In the genomic region with DNA sequence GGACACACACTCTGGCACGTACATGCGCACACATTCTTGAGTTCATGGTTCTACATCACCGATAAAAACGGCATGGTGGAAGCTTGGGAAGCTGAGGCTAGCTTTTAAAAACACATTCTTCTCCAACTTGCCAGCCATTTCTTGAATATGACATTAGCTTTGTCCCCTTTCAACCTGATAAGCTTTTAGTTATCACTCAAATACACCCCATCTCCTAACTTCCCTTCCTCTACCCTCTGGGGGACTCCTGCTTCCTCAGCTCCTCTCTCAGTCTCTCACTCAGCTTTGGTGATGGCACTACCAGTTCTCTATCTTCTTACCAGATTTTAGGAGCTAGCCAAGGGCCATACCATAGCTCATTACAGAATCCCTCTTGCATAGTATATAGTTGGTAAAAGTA, we compare ENCODE assay signal across 36 mouse cellular contexts. TPM values are rescaled to one million over a fixed set of nuclear protein-coding genes. Genes with fewer than 3 reads are reported as not detected.
"Had no signal": no experiment of that assay in that cellular context is flagged by ENCODE, and none has a peak within 500 bp of the region (broad histone marks: within the 10 kb centered on the region; RNA-seq: fewer than 3 reads in every experiment).

No protein-coding gene starts in this region.

- H3K4me1 ChIP-seq: midbrain, embryonic 12.5 days; midbrain, embryonic 13.5 days; midbrain, embryonic 15.5 days had no signal

- H3K4me2 ChIP-seq: limb, embryonic 12.5 days; limb, embryonic 13.5 days; limb, embryonic 15.5 days; liver, embryonic 11.5 days; liver, embryonic 12.5 days; liver, embryonic 13.5 days; liver, embryonic 15.5 days; lung, embryonic 14.5 days; lung, embryonic 15.5 days; midbrain, embryonic 11.5 days; midbrain, embryonic 12.5 days; midbrain, embryonic 13.5 days; midbrain, embryonic 15.5 days had no signal

- H3K9me3 ChIP-seq: limb, embryonic 10.5 days; limb, embryonic 12.5 days; limb, embryonic 13.5 days; limb, embryonic 15.5 days; liver, embryonic 12.5 days; liver, embryonic 13.5 days; liver, embryonic 15.5 days; lung, embryonic 15.5 days; midbrain, embryonic 10.5 days; midbrain, embryonic 12.5 days; midbrain, embryonic 13.5 days; midbrain, embryonic 15.5 days had no signal

- DNase-seq: left cerebral cortex, postnatal 4 days; liver; liver, embryonic 13.5 days; liver, postnatal 0 days; lung, adult 18-20 months; lung, adult 2 months; lung, embryonic 14.5 days; lung, postnatal 10 days; lung, postnatal 14 days; lung, postnatal 36 days; lung, postnatal 4 days; midbrain, embryonic 14.5 days had no signal

- ATAC-seq: liver, embryonic 12.5 days; liver, postnatal 0 days; lung, postnatal 0 days; midbrain, embryonic 13.5 days; midbrain, embryonic 15.5 days; midbrain, embryonic 16.5 days had no signal

- H3K27ac ChIP-seq: limb, embryonic 10.5 days; limb, embryonic 12.5 days; limb, embryonic 13.5 days; limb, embryonic 15.5 days; liver, embryonic 12.5 days; liver, embryonic 13.5 days; liver, embryonic 14.5 days; liver, embryonic 15.5 days; lung, embryonic 15.5 days; macrophage; midbrain, embryonic 10.5 days; midbrain, embryonic 12.5 days; midbrain, embryonic 13.5 days; midbrain, embryonic 15.5 days had no signal

- H3K27me3 ChIP-seq: limb, embryonic 12.5 days; limb, embryonic 13.5 days; limb, embryonic 15.5 days; liver, embryonic 12.5 days; liver, embryonic 13.5 days; liver, embryonic 15.5 days; lung, embryonic 15.5 days; megakaryocyte, embryonic 14.5 days; midbrain, embryonic 12.5 days; midbrain, embryonic 13.5 days; midbrain, embryonic 15.5 days had no signal

- H3K4me3 ChIP-seq: limb, embryonic 10.5 days; limb, embryonic 12.5 days; limb, embryonic 13.5 days; limb, embryonic 15.5 days; liver, embryonic 12.5 days; liver, embryonic 13.5 days; liver, embryonic 15.5 days; lung, embryonic 15.5 days; megakaryocyte, embryonic 14.5 days; midbrain, embryonic 10.5 days; midbrain, embryonic 12.5 days; midbrain, embryonic 13.5 days; midbrain, embryonic 15.5 days; myocyte had no signal

- H3K9ac ChIP-seq: limb, embryonic 12.5 days; limb, embryonic 13.5 days; limb, embryonic 15.5 days; liver, embryonic 12.5 days; liver, embryonic 13.5 days; liver, embryonic 14.5 days; liver, embryonic 15.5 days; liver, postnatal 0 days; lung, embryonic 14.5 days; lung, embryonic 15.5 days; midbrain, embryonic 12.5 days; midbrain, embryonic 13.5 days; midbrain, embryonic 15.5 days had no signal

RNA-seq across cellular contexts. Expression of a gene that starts 26.3 kb away (rescaled TPM):
- total RNA-seq: megakaryocyte-erythroid progenitor cell, adult 5-6 weeks had no signal
- polyA plus RNA-seq: lung, embryonic 14.5 days had no signal

RNA-seq across cellular contexts. Expression of a gene that starts 39.6 kb away (rescaled TPM):
- total RNA-seq: megakaryocyte progenitor cell, adult 5-6 weeks; megakaryocyte, adult 5-6 weeks; megakaryocyte-erythroid progenitor cell, adult 5-6 weeks; monocyte, adult 5-6 weeks had no signal
- polyA plus RNA-seq: macrophage had no signal

RNA-seq across cellular contexts. Expression of a gene that starts 59.2 kb away (rescaled TPM):
- total RNA-seq: liver, adult 2 months; megakaryocyte progenitor cell, adult 5-6 weeks; megakaryocyte, adult 5-6 weeks; megakaryocyte-erythroid progenitor cell, adult 5-6 weeks; monocyte, adult 5-6 weeks had no signal
- polyA plus RNA-seq: liver, adult 2 months; liver, embryonic 15.5 days; liver, postnatal 0 days; macrophage had no signal
